Mouse (Mus musculus): ENCODE measurements around the gene Cdk19.

The Cdk19 gene

DNA sequence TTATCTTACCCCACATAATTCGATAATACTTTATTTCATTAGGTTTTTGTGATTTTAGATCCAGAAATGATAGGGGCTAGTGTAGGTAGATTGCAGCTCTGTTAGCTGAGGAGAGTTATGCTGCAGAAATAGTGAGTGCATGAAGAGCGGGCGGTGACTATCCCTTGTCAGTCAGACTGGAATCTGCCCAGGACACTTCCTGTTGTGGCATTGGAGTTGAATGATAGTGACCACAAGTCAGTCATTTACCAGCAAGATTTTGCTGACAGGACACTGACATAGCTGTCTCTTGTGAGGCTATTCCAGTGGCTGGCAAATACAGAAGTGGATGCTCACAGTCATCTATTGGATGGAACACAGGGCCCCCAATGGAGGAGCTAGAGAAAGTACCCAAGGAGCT is 97.8 kb downstream of the Cdk19 start:
- DNase-seq (ENCODE audit: extremely low spot score, low read depth, low spot score): no peak

DNA sequence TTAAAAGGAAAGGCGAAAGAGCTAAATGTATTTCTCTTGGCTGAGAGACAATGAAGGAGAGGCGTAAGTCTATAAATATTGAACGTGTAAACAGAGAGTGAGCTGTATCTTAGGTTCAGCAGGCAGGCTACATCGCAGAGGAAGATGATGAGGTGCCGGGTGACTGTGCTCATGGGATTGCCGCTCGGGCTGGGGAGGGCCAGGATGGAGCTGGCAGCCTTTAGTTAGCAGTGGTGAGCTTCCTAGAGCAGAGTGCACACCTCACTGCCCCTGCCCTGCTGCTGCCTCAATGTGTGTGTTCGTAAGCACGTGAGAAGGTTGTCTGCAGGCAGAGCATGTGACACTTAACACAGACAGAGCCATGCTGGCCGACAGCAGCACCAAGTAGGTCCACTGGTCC is 101.4 kb downstream of the Cdk19 start:
- DNase-seq (ENCODE audit: extremely low spot score, low read depth, low spot score): no peak

DNA sequence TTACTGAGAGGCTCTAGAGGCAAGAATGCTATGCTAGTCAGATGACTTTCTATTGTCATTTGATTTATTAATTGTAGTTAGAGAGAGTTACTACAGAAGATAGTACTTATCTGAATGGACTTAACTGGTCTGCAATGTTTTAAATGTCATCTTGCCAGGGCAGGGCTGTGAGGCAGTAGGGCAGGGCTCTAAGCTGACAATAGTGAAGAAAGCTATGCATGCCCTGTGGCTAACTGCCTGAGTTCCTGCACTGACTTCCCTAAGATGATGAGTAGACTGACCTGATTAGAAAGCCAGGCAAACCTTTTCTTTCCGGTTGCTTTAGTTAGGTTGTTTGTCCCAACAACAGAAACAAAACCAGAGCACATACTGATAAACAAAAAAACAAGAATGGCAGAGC is 102.7 kb downstream of the Cdk19 start:
- no peak for DNase-seq (ENCODE audit: extremely low spot score, low read depth, low spot score)

DNA sequence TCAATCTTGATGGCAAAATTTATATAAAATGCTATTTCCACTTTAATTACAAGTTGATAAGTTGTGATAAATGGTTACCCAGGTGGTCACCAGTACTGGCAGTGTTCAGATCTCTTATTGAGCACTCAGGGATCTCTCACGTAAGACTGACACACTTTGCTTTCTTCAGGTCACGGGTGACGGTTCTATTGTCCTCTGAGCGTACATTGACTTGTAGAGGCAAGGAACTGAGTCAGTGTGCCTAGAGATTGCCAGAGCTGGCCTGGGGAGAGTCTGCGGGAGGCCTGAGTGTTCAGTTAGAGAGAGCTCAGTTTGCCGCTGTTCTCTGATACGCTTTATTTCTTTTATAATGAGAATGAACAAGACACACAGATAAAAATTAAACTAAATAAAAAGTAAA is 104.0 kb downstream of the Cdk19 start:
- DNase-seq (ENCODE audit: extremely low spot score, low read depth, low spot score): no peak

DNA sequence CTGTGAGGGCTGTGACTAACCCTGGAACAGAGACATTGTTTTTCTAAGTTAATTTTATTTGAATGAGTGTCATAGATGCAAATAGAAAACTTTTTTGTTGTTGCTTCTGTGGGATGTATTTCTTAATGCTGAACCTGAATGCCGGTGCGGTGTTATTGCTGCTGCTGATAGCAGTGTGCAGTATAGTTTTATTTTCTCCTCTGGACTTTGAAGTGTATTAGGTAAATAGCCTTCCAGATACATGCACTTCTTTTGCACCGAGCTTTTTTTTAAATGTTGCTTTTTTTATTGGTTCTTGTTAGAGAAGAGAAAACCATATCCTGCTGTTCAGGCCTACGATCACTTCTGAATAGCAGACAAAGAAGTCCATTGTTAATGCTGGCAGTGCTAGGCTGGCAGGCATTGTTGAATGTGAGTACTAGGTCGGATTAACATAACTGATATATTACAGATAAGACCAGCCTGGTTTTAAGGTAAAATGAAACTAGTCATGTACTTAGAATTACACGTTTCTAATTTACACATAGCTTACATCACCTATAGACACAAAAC is 104.5 kb downstream of the Cdk19 start:
- DNase-seq (ENCODE audit: extremely low spot score, low read depth, low spot score): no peak

DNA sequence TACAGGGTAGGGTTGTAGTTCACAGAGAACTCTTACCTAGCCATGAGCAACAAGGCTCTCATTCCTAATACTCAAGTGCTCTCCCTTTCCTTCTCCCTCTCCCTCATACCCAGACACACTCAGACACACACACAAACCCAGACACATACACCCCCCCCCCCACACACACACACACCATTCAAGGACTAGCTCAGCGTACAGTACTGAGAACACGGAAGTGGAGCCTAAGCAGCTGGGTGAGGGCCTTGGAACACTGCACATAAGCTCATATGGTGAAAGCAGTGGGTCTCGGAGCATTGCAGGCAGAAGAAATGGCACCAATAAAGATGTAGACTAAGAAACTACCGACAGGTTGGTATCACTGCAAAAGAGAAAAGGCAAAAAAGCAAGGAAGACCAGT is 105.2 kb downstream of the Cdk19 start:
- DNase-seq (ENCODE audit: extremely low spot score, low read depth, low spot score): no peak

DNA sequence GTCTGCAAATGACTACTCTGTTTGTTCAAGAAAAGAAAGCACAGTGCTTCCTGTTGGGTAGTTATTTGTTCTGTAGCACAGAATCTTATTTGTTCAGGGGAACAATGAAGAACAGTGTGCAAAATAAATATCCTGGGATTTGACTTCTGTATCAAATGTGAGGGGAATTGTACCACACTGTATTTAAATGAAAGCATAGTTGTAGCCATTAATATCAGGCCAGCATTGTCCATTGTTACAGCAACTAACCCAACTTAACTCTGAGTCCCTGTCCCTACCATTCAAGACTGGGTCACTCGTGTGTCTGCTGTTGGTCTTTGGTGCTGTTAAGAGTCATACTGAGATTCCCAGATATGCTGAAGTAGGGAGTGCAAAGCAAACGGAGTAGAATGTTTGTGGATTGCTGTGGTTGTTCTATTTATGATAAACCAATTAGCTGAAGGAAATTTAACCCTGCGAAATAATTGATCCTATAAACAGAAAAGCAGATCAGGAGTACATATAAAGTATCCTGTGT is 106.8 kb downstream of the Cdk19 start:
- DNase-seq (ENCODE audit: extremely low spot score, low read depth, low spot score): no peak

DNA sequence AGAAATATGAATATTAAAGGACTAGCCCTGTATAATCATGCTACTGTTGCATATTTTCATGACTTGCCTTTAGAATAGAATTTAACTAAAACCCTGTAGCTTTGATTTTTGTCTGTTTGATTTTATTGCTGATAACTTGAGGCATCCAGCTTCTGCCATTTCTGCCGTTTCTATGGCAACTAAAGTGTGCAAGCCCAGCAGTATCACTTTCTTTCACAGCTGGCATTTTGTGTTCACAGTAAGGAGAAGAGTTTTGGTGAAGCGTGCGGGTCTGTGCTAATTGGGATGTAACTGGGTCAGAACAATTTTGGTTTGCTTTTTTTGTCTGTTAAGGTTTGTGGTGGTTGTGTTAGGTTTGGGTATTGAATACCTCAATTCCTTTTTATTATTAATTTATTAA is 107.3 kb downstream of the Cdk19 start:
- no peak for DNase-seq (ENCODE audit: extremely low spot score, low read depth, low spot score)

DNA sequence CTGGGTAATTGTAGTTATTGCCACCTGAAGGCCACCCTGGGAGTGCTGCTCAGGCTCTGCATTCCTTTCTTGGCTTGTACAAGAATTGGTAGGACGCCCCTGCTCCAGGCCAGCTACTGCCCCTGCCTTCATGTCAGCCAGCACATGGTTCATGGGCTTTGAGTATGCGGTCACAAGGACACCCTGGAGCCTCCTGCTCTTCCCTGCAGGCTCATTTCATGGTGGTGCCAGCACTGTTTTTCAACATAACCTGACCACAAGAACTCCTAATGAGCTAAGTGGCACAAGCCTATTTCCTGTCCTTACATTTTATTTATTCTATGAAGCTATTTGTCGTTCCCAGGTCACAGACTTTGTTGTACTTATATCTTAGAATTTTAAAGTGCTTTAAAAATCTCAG is 107.9 kb downstream of the Cdk19 start:
- DNase-seq (ENCODE audit: extremely low spot score, low read depth, low spot score): no peak

DNA sequence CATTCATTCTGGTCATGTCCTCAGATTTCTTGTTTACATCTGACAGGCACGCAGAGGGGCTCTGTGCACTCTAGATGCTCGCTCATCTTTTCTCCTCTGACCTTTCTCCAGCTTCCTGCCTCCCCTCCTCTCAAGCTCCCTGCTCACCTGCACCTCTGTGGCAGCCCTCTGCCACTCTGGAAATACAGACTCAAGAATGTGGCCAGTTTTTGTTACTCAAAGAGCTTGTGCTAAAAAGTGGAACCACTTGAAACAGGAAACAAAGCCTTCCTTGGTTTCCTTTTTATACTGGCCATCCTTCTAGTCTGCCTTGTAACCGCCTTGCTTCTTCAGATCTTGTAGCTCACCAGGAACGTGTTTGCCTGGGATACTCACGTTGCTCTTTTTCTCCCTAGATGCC is 108.6 kb downstream of the Cdk19 start:
- DNase-seq (ENCODE audit: extremely low spot score, low read depth, low spot score): no peak

DNA sequence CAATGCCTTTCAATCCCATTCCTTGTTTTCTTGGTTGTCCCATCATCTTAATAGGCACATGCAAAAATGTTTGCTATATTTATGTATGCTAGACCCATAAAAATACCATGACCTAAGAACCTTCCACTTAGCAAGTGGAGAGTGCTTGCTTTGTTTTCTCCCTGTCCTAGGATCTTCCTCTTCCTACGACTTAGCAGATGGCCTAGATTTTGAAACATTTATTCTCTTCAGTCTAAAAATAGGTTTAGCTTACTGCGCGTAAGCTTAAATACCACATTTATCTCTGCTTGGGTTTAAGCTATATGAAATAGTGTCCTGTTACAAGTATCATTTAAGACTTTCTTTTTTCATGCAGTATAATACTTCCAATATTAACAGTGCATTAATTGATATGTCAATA is 109.1 kb downstream of the Cdk19 start:
- DNase-seq (ENCODE audit: extremely low spot score, low read depth, low spot score): no peak

DNA sequence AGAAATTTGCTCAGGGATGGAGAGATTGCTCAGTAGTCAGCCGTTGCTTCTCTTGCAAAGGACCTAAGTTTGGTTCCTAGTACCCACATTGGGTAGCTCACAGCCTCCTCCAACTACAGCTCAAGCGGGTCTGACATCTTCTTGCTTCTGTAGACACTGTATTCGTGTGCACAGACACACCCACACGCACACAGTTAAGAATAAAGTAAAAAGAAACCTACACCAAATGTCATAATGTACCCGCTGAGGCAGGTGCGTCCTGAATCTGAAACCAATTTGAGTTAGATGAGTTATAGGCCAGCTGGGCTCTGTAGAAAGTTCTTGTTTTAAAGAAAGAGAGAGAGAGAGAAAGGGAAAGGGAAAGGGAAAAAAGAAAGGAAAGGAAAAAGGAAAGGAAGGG is 110.2 kb downstream of the Cdk19 start:
- DNase-seq (ENCODE audit: extremely low spot score, low read depth, low spot score): no peak

DNA sequence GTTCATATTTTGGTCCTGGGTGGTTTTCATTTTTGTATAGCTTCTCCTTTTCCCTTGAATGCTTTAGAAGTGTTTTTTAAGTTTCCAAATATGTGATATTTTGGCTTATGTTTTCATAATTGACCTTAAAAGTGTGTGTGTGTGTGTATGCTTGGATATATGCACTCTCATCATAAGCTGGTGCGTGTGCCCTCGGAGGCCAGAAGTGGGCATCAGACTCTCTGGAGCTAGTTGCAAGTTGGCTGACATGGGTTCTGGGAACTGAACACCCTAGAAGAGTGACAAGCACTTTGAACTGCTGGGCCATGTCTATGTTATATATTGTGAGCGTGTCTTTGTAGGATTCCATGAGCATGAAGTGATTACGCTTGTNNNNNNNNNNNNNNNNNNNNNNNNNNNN is 110.8 kb downstream of the Cdk19 start:
- DNase-seq (ENCODE audit: extremely low spot score, low read depth, low spot score): no peak

DNA sequence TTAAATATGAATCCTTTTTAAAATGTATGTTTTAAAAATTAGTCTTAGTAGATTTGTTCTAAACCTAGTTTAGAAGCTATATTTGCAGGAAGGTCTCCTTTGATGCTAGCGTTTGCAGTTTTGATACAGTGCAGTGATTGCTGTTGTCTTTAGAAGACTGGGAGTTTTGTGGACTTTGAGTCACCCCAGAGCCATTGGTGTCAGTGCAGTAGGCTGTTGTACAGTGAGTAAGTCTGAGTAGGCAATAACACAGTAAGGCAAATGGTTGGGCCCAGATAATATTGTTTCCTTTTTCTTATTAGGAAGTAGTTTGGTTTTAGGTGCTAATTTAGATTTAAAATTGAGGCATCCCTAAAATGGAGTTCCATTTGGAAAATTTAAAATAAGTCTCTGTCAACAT is 117.8 kb downstream of the Cdk19 start:
- DNase-seq (ENCODE audit: extremely low spot score, low read depth, low spot score): no peak

DNA sequence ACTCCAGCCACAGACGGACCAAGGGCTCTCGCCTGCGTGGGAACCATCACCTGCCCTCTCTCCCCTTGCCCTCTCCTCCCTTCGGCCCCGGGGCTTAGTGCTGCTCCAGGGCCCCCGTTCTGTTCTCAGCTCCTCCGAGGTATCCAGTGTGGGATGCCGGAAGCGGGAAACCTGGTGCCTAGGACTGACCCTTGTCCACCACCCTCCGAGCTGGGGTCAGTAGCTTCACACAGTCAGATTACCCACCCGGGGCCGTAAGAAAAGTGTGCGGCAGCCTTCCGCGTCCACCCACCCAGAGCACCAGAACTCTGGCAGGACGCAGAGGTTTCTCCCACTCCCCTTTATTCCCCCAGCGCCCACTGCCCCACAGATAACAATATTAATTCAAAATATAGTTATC is 119.8 kb downstream of the Cdk19 start:
- DNase-seq (ENCODE audit: extremely low spot score, low read depth, low spot score): no peak

DNA sequence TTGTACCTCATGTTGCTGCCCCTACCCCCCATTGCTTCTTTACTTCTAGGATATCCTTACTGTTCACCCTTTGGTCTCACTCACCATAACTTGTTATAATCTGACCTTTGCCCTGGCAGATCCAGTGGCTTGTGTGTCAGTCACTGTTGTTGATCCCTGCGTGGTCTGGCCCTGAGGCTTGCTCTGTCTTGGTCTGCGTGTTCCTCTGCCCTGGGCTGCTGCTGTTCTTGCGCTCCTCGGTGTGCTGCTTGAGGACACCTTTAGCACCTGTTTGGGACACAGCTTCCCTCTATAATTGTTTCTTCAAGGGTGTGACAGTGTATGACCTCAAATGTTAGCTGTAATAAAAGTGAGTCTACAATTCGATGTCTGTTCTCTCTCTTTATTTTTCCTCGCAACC is 122.0 kb downstream of the Cdk19 start:
- DNase-seq (ENCODE audit: extremely low spot score, low read depth, low spot score): no peak

DNA sequence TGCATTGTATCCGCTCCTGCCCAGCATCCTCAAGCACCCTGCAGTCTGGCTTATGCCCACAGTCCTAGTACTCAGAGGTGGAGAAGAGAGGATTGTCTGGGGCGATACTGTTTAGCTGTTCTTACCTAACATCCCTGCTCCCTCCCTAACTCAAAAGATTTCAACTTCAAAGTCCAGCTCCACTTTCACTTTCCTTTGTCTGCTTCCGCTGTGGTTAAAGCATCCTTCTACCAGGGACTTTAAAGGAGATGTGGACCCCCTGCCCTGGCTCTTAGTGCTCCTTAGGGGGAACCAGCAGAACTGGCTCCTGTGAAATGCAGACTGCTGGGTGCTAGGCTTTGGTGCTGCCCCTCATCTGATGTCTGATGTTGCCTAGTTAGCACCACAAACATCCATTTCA is 122.9 kb downstream of the Cdk19 start:
- DNase-seq (ENCODE audit: extremely low spot score, low read depth, low spot score): no peak

DNA sequence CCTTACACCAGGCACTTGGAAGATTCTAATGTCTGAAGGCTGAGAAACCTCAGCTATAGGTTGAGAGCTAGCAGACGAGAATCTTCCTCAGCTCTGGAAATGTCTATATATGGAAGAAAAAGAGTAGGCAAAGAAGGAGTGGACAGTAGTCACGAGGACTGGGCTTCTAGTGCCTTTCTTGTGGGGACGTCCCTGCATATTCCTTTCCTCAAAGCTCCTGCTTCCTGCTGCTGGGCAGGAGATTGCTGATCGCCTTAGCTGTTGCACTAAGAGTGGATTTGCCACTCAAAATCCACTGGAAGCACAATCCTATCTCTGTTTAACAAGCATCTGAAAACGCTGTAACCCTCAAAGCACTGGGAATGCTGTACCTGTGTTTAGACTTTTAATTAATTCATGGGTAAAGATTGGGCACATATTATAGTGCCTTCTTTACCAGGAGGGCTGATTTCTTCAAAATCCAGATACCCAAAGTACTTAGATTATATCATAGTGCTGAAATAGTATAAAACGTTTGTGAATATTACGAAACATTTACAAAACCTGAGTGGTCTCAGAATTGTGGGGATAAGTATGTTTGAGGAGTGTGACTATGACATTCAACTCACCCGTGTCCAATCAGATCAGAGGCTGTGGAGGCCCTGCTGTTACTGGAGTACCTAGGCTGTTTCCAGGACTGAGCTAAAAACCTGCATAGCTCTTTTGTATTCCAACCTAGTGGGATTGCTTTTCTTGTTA is 128.0 kb downstream of the Cdk19 start:
- no peak for DNase-seq (ENCODE audit: extremely low spot score, low read depth, low spot score)

DNA sequence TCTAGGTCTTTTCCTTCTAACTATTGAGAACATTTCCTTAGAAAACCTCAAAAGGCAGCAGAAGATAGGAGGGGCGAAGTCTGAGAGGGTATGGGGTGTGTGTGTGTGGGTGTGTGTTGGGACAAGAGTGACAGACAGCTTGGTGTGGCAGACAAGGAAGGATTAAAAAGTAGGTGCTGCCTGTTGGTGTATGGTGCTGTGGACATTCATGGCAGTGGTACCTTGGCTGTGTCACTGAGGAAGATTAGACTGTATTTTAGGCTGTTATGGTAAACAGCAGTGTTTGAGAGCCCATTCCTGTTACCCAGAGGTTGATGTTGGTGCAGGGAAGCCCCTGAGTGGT is 128.5 kb downstream of the Cdk19 start:
- DNase-seq (ENCODE audit: extremely low spot score, low read depth, low spot score): no peak

DNA sequence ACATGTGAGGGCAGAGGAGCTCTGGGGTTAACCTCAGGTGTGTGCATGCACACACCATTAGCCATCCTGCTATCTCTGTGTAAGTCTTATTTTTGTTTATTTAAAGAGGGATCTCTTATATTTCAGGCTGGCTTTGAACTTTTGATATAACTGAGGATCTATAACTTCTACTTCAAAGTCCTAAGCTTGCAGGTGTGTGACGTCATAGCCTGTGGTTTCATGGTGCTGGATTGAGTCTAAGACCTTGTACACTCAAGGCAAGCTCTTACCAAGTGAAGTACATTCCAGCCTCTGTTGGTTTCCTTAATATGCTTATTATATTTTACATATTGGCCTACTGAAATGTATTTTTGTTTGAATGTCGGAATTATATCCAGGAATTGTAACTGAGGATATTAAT is 129.8 kb downstream of the Cdk19 start:
- DNase-seq (ENCODE audit: extremely low spot score, low read depth, low spot score): no peak

DNA sequence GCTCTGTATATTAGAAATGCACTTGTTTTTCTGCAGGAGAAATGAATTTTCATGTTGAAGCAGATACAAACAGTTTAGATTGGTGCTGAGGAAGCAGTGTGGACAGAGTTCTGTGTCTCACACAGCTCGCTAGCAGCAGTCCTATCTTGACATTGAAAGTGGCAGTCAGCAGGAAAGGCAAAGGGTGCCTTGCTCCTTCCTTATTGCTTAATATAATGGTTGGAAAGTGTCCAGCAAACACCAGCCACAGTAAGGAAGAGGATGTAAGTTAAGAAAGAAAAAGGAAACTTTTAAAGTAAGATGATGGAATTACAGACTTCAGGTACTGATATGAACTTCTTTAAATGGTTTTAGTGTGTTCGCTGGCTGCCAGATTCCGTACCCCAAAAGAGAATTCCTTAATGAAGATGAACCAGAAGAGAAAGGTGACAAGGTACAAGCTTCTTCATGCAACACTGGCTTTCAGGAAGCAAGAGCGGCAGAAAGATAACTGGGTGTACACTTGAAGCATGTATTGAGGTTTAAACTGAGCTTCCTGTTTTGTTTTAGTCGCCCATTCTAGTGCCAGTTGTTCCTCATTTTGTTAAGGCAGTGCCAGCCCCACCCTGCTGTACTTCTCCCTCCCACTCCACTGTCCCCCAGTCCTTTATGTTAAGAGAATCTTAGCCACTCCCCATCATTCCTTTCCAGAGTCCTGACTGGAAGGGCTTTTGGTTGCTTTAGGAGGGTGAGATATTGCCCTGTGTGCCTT is 137.3 kb downstream of the Cdk19 start:
- DNase-seq (ENCODE audit: extremely low spot score, low read depth, low spot score): no peak

DNA sequence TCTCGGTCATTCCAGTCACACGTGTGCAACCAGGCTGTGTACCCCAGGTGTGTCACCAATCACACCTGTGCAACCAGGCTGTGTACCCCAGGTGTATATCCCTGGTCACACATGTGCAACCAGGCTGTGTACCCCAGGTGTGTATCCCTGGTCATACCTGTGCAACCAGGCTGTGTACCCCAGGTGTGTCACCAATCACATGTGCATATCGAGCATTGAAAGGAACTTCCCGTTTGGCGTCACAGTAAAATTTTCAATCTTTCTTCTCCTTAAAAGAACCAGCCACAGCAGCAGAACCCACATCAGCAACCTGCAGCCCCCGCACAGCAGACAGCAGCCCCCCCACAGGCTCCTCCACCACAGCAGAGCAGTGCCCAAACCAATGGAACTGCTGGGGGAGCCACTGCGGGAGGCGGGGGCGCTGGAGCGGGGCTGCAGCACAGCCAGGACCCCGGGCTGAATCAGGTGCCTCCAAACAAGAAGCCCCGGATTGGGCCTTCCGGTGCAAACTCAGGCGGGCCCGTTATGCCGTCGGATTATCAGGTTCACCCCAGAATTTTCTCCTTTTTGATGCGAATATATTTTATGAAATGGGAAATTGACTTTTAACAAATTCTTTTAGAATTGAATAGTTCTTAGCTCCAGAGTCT is 138.2 kb downstream of the Cdk19 start:
- no peak for DNase-seq (ENCODE audit: extremely low spot score, low read depth, low spot score)

All from hindlimb bud, embryonic 11.5 days (tissue).